10 mouse cellular contexts compared by ENCODE assay signal in the genomic region with DNA sequence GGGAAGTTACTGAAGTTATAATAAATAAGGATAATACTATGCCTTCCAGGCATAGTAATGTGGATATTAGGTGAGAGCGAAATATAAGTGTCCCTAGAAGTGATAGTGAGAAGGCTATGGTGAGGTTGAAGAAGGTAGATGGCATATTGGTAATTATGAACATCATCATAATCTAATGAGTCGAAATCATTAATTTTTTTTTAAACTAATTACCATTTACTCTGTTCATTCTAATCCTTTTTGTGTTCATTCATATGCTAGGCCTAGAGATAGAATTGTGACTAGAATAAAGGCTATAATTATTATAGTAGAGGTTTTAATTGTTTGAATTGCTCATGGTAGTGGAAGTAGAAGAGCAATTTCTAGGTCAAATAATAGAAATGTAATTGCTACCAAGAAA. TPM values are rescaled to one million over a fixed set of nuclear protein-coding genes. Genes with fewer than 3 reads are reported as not detected.
DNase-seq lines count a peak whose midpoint lies in the region; TF ChIP-seq lines count a peak whose summit lies in the region.
"Not testable (repeated sequence)": the region's sequence is repeated elsewhere in the genome, so short reads cannot be mapped to it uniquely, and the experiment has no call there.
"Had no signal": no experiment of that assay in that cellular context is flagged by ENCODE, and none has a peak within 500 bp of the region (broad histone marks: within the 10 kb centered on the region; RNA-seq: fewer than 3 reads in every experiment).

No protein-coding gene starts in this region.

- not testable (repeated sequence) for H3K27me3 ChIP-seq in cerebellum, adult 2 months (ENCODE audit: control insufficient read depth, insufficient read depth, low read length)

- not testable (repeated sequence) for H3K27ac ChIP-seq in cerebellum, adult 2 months (ENCODE audit: insufficient read depth, low read length)

- peak; percentile 78 to 84 for DNase-seq in cerebellum, adult 2 months
- peak; percentile 21 for DNase-seq in cerebellum, adult 9-11 months
- peak; percentile 78 for DNase-seq in heart, adult 8-10 months (ENCODE audit: low spot score)
- DNase-seq in kidney, postnatal 14 days = peak; percentile 30
- DNase-seq in layer of hippocampus, adult 8-10 months (ENCODE audit: low spot score in 2 of 2) = peak; percentile 95 to 100
- DNase-seq in left cerebral cortex, adult 11 months (ENCODE audit: low spot score) = peak; percentile 32

- 0% methylated on average over 1 of the region's 2 CpGs for WGBS in cerebellum, adult 2 months

- not testable (repeated sequence) for H3K4me1 ChIP-seq in cerebellum, adult 2 months (ENCODE audit: control insufficient read depth, insufficient read depth, low read length)

- not testable (repeated sequence) for TF ChIP-seq CTCF in cerebellum, adult 2 months (IDR thresholded peaks at IDR 0.05; ENCODE audit: borderline replicate concordance, insufficient read depth, low read depth, low read length)

- TF ChIP-seq POLR2A in cerebellum, adult 2 months (IDR thresholded peaks at IDR 0.05; ENCODE audit: borderline replicate concordance, insufficient read depth, low read length) = not testable (repeated sequence)

- not testable (repeated sequence) for H3K4me3 ChIP-seq in cerebellum, adult 2 months (replicated peaks; ENCODE audit: insufficient read depth, low read depth, low read length)

RNA-seq across cellular contexts. Expression of gene Col19a1, which starts 25.3 kb away (rescaled TPM):
- polyA plus RNA-seq in cerebellum, adult 2 months (2012; rRNA removed) = 3.3 and 3.6 TPM in 2 replicates
- total RNA-seq in heart, adult 8-10 months (2022) = under 1 TPM in 3 of 4 experiments, not detected in 1; 0.11 to 0.14 (median 0.12) TPM
- total RNA-seq in layer of hippocampus, adult 8-10 months (2022) = 10 to 100 TPM; 17.7 to 25.7 (median 21.8) TPM
- total RNA-seq: adrenal gland, postnatal 14 days; ES-E14; MEL had no signal
- polyA plus RNA-seq: adrenal gland, adult 2 months had no signal

Comparison
In these comparisons a context has a peak if more than half of its experiments do, and no peak if none do; other contexts are left out.
1. DNase-seq: peak in every context shown above with its lines; median percentile 98 in layer of hippocampus, adult 8-10 months; 81 in cerebellum, adult 2 months; 78 in heart, adult 8-10 months; 32 in left cerebral cortex, adult 11 months; 30 in kidney, postnatal 14 days; 21 in cerebellum, adult 9-11 months.
2. RNA of gene Col19a1, which starts 25.3 kb away (total RNA-seq): 17.7 to 25.7 TPM in layer of hippocampus, adult 8-10 months; 0.11 to 0.14 TPM in heart, adult 8-10 months; every median in the first group is over 10 times any median in the second.